In the genomic region with DNA sequence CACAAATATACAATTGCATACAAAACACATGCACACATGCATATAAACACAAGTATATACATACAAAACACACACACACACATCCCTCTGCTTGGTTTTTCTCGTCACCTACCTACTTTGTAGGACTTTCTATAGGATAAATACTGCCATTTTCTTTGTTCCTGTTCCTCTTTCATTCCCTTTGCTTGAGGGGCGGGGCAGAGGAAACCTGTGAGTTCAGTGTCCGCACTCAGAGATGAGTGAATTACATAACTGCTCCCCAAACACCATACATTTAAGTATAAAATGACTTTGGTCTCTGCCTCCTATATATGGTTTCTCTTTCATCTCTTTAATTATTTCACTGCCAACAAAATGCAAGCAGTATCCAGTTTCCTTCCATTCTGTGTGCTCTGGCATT, we compare ENCODE assay signal across 28 mouse cellular contexts.
"Had no signal": no experiment of that assay in that cellular context is flagged by ENCODE, and none has a peak within 500 bp of the region (broad histone marks: within the 10 kb centered on the region; RNA-seq: fewer than 3 reads in every experiment).

No protein-coding gene starts in this region.

- H3K4me3 ChIP-seq: embryonic facial prominence, embryonic 10.5 days; embryonic facial prominence, embryonic 12.5 days; embryonic facial prominence, embryonic 13.5 days; embryonic facial prominence, embryonic 15.5 days; erythroblast, embryonic 14.5 days; forebrain, embryonic 10.5 days; forebrain, embryonic 12.5 days; forebrain, embryonic 13.5 days; forebrain, embryonic 15.5 days; gastrocnemius, adult 2 months had no signal

- DNase-seq: cerebellum, adult 18-20 months; cerebellum, adult 2 months; cerebellum, adult 8-10 months; cerebellum, adult 9-10 months; cerebellum, adult 9-11 months; cerebellum, postnatal 10 days; cerebellum, postnatal 14 days; cerebellum, postnatal 25 days; cerebellum, postnatal 36 days; embryo, embryonic 11 days; forebrain, postnatal 0 days; gastrocnemius, adult 2 months; gastrocnemius, postnatal 10 days; gastrocnemius, postnatal 14 days; gastrocnemius, postnatal 25 days; gastrocnemius, postnatal 36 days; heart, adult 18-20 months had no signal

- ATAC-seq: forebrain, embryonic 13.5 days; forebrain, embryonic 14.5 days; forebrain, embryonic 15.5 days; forebrain, embryonic 16.5 days; forebrain, postnatal 0 days had no signal

- H3K9ac ChIP-seq: embryonic facial prominence, embryonic 12.5 days; embryonic facial prominence, embryonic 13.5 days; embryonic facial prominence, embryonic 15.5 days; forebrain, embryonic 12.5 days; forebrain, embryonic 13.5 days; forebrain, embryonic 15.5 days; forebrain, postnatal 0 days had no signal

- H3K4me1 ChIP-seq: embryonic facial prominence, embryonic 12.5 days; forebrain, embryonic 12.5 days; forebrain, embryonic 15.5 days had no signal

- H3K27ac ChIP-seq: embryonic facial prominence, embryonic 12.5 days; embryonic facial prominence, embryonic 15.5 days; forebrain, embryonic 10.5 days; forebrain, embryonic 12.5 days; forebrain, embryonic 13.5 days; forebrain, embryonic 15.5 days had no signal

- H3K4me2 ChIP-seq: embryonic facial prominence, embryonic 12.5 days; embryonic facial prominence, embryonic 13.5 days; embryonic facial prominence, embryonic 15.5 days; forebrain, embryonic 12.5 days; forebrain, embryonic 13.5 days; forebrain, embryonic 15.5 days had no signal

- H3K36me3 ChIP-seq: forebrain, embryonic 12.5 days; forebrain, embryonic 15.5 days had no signal

- H3K27me3 ChIP-seq: embryonic facial prominence, embryonic 12.5 days; embryonic facial prominence, embryonic 13.5 days; embryonic facial prominence, embryonic 15.5 days; forebrain, embryonic 12.5 days; forebrain, embryonic 13.5 days; forebrain, embryonic 15.5 days had no signal

- H3K9me3 ChIP-seq: embryonic facial prominence, embryonic 10.5 days; embryonic facial prominence, embryonic 12.5 days; embryonic facial prominence, embryonic 13.5 days; embryonic facial prominence, embryonic 15.5 days; forebrain, embryonic 10.5 days; forebrain, embryonic 12.5 days; forebrain, embryonic 13.5 days; forebrain, embryonic 15.5 days had no signal
